Mouse (Mus musculus): ENCODE data around the gene Slamf9. TPM values are rescaled to one million over a fixed set of nuclear protein-coding genes. Genes with fewer than 3 reads are reported as not detected.
A peak's percentile ranks its signal among the peaks of the same experiment; 100 is the strongest.

The Slamf9 gene
- polyA plus RNA-seq, 1 experiment from 2014 or later = 5.3 TPM

DNA sequence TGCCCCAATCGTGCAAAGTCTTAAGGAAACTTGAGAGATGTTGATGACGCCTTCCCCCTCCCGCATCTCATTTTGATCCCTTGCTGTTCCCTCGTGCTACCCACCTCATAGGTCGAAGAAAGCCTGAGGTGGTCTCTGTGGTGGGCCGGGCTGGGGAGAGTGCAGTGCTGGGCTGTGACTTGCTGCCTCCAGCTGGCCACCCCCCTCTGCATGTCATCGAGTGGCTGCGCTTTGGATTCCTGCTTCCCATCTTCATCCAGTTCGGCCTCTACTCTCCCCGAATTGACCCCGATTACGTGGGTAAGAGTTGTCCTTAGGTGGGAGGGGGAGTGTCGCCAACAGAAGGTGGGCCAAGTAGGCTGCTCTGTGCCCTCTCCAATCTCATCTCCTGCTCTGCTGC, 9.5 kb downstream of the Slamf9 start:
- no peak overlapping the region for H3K4me2 ChIP-seq (replicated peaks; ENCODE audit: low read depth, low read length)
- WGBS = 64% methylated on average over 13 of the region's 13 CpGs
- DNase-seq (ENCODE audit: low spot score) = no peak

DNA sequence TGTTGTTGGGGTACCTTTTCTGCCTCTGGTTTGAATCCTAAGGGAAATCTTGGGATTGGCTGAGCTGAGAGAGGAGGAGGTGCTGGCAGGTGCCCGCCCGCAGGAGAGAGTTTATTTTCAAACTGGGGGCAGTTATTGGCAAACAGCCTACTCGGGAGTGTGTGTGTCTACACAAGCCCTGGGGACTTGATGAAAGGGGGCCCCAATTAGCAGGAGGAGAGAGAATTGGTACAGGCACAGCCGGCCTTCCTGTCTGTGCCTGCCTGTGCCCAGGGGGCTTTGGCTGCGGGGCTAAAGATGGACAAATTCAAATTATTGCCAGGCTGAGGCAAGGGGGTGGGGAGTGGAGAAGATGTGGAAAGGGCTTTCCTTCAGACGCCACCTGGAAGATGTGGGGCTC, 10.7 kb downstream of the Slamf9 start:
- Histone ChIP-seq H3K36me3 (ENCODE audit: insufficient read depth, low read length) (no peaks in the 10 kb centered on the region), H3K4me2 (replicated peaks; ENCODE audit: low read depth, low read length) (no peak overlapping the region), H3K27me3 (replicated peaks; ENCODE audit: insufficient read depth, low read length) (no peaks in the 10 kb centered on the region), H3K4me3 (ENCODE audit: low read depth, low read length) (no peak overlapping the region), H3K9ac (replicated peaks; ENCODE audit: low read depth) (no peak overlapping the region), H3K4me1 (ENCODE audit: insufficient read depth, low read depth, low read length) (no peaks in the 10 kb centered on the region), H3K27ac (ENCODE audit: low read length) (no peak overlapping the region), H3K9me3 (ENCODE audit: low read length) (no peaks in the 10 kb centered on the region)
- no peak for DNase-seq (ENCODE audit: low spot score)
- no peak for TF ChIP-seq CTCF (IDR thresholded peaks at IDR 0.05)
- no peak for TF ChIP-seq EP300 (IDR thresholded peaks at IDR 0.05)
- no peak for ATAC-seq
- 69% methylated on average over 6 of the region's 6 CpGs for WGBS

More for the DNA sequence above, 9.5 kb downstream of the Slamf9 start:
- Histone ChIP-seq H3K4me3 (ENCODE audit: low read depth, low read length) (no peak overlapping the region), H3K9me3 (ENCODE audit: low read length) (no peaks in the 10 kb centered on the region), H3K4me1 (ENCODE audit: insufficient read depth, low read depth, low read length) (no peaks in the 10 kb centered on the region), H3K36me3 (ENCODE audit: insufficient read depth, low read length) (no peaks in the 10 kb centered on the region), H3K9ac (replicated peaks; ENCODE audit: low read depth) (no peak overlapping the region), H3K27me3 (replicated peaks; ENCODE audit: insufficient read depth, low read length) (no peaks in the 10 kb centered on the region), H3K27ac (ENCODE audit: low read length) (no peak overlapping the region)
- ATAC-seq = no peak
- no peak for TF ChIP-seq EP300 (IDR thresholded peaks at IDR 0.05)
- no peak for TF ChIP-seq CTCF (IDR thresholded peaks at IDR 0.05)

DNA sequence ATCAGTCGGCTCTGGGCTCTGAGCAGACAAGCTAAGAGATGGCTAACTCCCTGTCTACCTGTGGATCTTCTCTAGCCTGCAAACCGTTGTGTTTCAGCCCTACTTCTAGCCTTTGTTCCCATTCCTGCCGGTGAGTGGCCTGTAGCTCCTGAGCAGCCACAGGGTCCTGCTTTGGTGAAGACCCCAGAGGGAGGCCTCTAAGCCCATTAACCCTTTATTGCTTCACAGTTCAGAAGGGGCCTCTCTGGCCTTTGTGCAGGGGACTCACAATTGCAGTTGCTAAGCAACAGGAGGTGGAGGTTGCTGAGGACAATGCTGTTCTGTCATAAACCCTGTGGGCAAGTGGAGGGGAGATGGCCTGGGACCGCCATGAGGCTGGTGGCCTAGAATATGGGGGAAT, 11.1 kb downstream of the Slamf9 start:
- Histone ChIP-seq H3K27ac (ENCODE audit: low read length) (no peak overlapping the region), H3K4me1 (ENCODE audit: insufficient read depth, low read depth, low read length) (no peaks in the 10 kb centered on the region), H3K4me3 (ENCODE audit: low read depth, low read length) (no peak overlapping the region), H3K27me3 (replicated peaks; ENCODE audit: insufficient read depth, low read length) (no peaks in the 10 kb centered on the region), H3K9me3 (ENCODE audit: low read length) (no peaks in the 10 kb centered on the region), H3K36me3 (ENCODE audit: insufficient read depth, low read length) (no peaks in the 10 kb centered on the region), H3K4me2 (replicated peaks; ENCODE audit: low read depth, low read length) (no peak overlapping the region), H3K9ac (replicated peaks; ENCODE audit: low read depth) (no peak overlapping the region)
- no peak for DNase-seq (ENCODE audit: low spot score)
- 53% methylated on average over 4 of the region's 4 CpGs for WGBS
- no peak for TF ChIP-seq CTCF (IDR thresholded peaks at IDR 0.05)
- TF ChIP-seq EP300 (IDR thresholded peaks at IDR 0.05) = no peak
- ATAC-seq = no peak

DNA sequence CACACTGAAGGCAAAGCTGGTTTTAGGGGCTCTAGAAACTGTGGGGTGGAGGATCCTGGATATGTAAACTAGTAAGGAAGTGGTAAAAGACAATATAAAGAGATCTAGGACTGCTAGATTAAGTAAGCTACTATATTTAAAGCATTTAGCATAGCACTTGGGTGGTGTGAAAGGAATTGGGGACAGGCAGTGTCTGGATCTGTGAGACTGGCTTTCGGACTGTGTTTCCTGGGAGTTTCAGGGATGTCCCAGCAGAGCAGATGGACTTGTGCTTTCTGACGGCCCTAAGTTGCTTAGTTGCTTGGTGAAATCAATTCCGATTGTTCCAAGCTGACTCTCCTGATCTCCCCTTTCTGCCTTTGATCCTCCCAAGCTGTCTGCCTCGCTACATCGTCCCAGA, 11.5 kb downstream of the Slamf9 start:
- ATAC-seq (no peak), DNase-seq (ENCODE audit: low spot score) (no peak)
- no peaks in the 10 kb centered on the region for H3K36me3 ChIP-seq (ENCODE audit: insufficient read depth, low read length)
- no peaks in the 10 kb centered on the region for H3K27me3 ChIP-seq (replicated peaks; ENCODE audit: insufficient read depth, low read length)
- H3K27ac ChIP-seq (ENCODE audit: low read length) = no peak overlapping the region
- H3K4me3 ChIP-seq (ENCODE audit: low read depth, low read length) = no peak overlapping the region
- no peak overlapping the region for H3K4me2 ChIP-seq (replicated peaks; ENCODE audit: low read depth, low read length)
- H3K9ac ChIP-seq (replicated peaks; ENCODE audit: low read depth) = no peak overlapping the region
- H3K9me3 ChIP-seq (ENCODE audit: low read length) = no peaks in the 10 kb centered on the region
- H3K4me1 ChIP-seq (ENCODE audit: insufficient read depth, low read depth, low read length) = no peaks in the 10 kb centered on the region
- no peak for TF ChIP-seq CTCF (IDR thresholded peaks at IDR 0.05)
- no peak for TF ChIP-seq EP300 (IDR thresholded peaks at IDR 0.05)
- 92% methylated on average over 5 of the region's 5 CpGs for WGBS

DNA sequence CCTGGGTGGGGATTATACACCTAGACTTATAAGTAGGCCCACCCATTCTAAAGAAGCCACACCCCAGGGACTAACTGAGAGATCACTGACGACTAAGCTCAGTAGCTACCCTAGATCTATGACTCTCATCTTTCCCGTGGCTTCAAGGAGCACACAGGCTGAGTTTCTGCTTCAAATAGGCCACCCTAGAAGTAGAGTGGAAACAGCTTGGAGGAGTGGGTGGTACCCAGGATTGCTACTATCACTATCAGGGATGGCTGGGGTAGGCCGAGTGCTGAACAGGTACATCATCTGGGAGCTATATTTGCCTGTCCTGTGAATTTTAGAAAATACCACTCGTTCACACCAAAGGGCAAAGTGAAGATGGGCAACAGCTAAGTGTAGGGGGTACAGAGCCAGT, 12.7 kb downstream of the Slamf9 start:
- WGBS = 73% methylated on average over 4 of the region's 4 CpGs
- DNase-seq (ENCODE audit: low spot score) = no peak
- TF ChIP-seq EP300 (IDR thresholded peaks at IDR 0.05) (no peak), CTCF (IDR thresholded peaks at IDR 0.05) (no peak)

DNA sequence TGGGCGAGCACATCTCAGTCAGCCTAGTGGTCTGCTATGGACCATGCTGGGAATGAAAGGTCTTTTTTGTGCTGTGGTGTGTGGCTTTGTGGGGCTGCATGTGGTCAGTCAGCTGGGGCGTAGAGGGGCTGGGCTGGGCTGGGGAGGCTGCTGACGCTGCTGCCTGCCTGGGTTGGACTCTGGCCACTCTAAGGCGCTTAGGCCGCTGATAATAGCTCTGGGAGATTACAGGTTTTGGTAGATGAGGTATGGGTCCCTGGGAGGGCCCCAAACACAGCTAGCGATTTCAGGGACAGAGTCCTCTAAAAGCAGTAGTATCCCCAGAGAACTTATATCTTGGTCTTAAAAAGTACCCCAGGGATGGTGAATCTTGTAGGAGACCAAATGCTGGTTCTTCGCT, 13.7 kb downstream of the Slamf9 start:
- 84% methylated on average over 7 of the region's 7 CpGs for WGBS
- Histone ChIP-seq H3K9ac (replicated peaks; ENCODE audit: low read depth) (no peak overlapping the region), H3K4me1 (ENCODE audit: insufficient read depth, low read depth, low read length) (no peaks in the 10 kb centered on the region), H3K9me3 (ENCODE audit: low read length) (no peaks in the 10 kb centered on the region), H3K27me3 (replicated peaks; ENCODE audit: insufficient read depth, low read length) (no peaks in the 10 kb centered on the region), H3K36me3 (ENCODE audit: insufficient read depth, low read length) (no peaks in the 10 kb centered on the region), H3K4me2 (replicated peaks; ENCODE audit: low read depth, low read length) (no peak overlapping the region), H3K27ac (ENCODE audit: low read length) (no peak overlapping the region), H3K4me3 (ENCODE audit: low read depth, low read length) (no peak overlapping the region)
- DNase-seq (ENCODE audit: low spot score) = no peak
- no peak for ATAC-seq
- no peak for TF ChIP-seq EP300 (IDR thresholded peaks at IDR 0.05)
- no peak for TF ChIP-seq CTCF (IDR thresholded peaks at IDR 0.05)

More for the DNA sequence above, 12.7 kb downstream of the Slamf9 start:
- Histone ChIP-seq H3K4me1 (ENCODE audit: insufficient read depth, low read depth, low read length) (no peaks in the 10 kb centered on the region), H3K27me3 (replicated peaks; ENCODE audit: insufficient read depth, low read length) (no peaks in the 10 kb centered on the region), H3K9me3 (ENCODE audit: low read length) (no peaks in the 10 kb centered on the region), H3K36me3 (ENCODE audit: insufficient read depth, low read length) (no peaks in the 10 kb centered on the region), H3K4me2 (replicated peaks; ENCODE audit: low read depth, low read length) (no peak overlapping the region), H3K4me3 (ENCODE audit: low read depth, low read length) (no peak overlapping the region), H3K9ac (replicated peaks; ENCODE audit: low read depth) (no peak overlapping the region), H3K27ac (ENCODE audit: low read length) (no peak overlapping the region)
- no peak for ATAC-seq

DNA sequence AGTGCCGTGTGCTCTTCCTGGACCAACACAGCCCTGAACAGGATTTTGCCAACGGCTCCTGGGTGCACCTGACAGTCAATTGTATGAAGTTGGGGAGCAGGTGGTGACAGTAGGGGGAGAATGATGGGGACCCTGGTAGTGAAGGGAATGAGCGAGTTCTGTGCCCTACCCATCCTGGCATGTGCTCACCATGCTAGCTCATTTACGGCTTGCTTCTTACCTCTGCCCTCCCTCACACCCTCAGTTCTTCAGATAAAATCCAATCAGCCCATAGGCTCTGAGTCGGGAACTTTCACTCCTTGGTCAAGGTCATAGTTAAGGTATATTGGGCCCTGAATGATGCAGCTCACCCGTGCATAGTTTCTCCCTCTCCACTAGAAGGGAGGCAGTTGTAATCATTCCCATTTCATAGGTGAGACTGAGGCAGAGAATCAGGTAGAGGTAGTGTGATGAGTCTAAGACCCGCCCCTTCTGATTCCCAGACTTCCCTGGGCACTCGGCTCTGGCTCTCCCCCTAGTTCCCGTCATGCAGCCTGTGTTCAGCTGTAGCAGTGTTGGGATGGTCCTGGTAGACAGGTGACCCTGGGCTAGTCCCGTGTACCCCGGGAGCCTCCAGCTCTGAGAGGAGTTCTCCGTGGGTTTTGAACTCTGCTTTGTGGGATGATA, 14.6 kb downstream of the Slamf9 start:
- H3K36me3 ChIP-seq (ENCODE audit: insufficient read depth, low read length) = no peaks in the 10 kb centered on the region
- DNase-seq (ENCODE audit: low spot score) = no peak
- TF ChIP-seq CTCF (IDR thresholded peaks at IDR 0.05) (no peak), EP300 (IDR thresholded peaks at IDR 0.05) (no peak)
- no peaks in the 10 kb centered on the region for H3K9me3 ChIP-seq (ENCODE audit: low read length)
- 53% methylated on average over 12 of the region's 12 CpGs for WGBS
- peak overlapping the region; percentile 53 for H3K4me2 ChIP-seq (replicated peaks; ENCODE audit: low read depth, low read length)
- H3K27me3 ChIP-seq (replicated peaks; ENCODE audit: insufficient read depth, low read length) = no peaks in the 10 kb centered on the region
- H3K9ac ChIP-seq (replicated peaks; ENCODE audit: low read depth) = no peak overlapping the region
- H3K4me3 ChIP-seq (ENCODE audit: low read depth, low read length) = no peak overlapping the region
- no peak overlapping the region for H3K27ac ChIP-seq (ENCODE audit: low read length)
- ATAC-seq = peak; percentile 48
- H3K4me1 ChIP-seq (ENCODE audit: insufficient read depth, low read depth, low read length) = no peaks in the 10 kb centered on the region

Measured in lung, postnatal 0 days (tissue).